Mouse (Mus musculus): ENCODE results near the gene Trcg1.
A peak's percentile ranks its signal among the peaks of the same experiment; 100 is the strongest.

Gene Trcg1

DNA sequence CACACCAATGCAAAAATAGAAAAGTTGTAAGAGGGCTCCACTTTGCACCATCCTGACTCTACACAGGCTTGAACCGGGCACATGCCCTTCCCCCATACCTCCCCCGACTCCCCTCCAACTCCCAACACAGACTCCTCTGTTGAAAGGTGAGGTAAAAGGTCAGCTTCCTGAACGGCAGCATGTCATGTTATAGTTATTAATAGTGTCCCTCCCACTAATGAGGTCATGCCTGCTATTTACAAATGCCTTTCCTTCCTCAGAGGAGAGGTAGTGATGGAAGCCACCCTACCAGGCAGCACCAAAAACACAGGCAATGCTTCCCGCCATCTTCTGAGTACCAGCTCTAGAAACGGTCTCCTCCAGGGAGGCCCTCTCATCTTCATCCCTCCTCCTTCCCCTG lies 28.8 kb downstream of the Trcg1 start:
- no peak for DNase-seq

- no peak for DNase-seq
Observed at GRCm38 (mm10) chr9:57267421-57267820, 31.1 kb downstream of the Trcg1 start.

DNA sequence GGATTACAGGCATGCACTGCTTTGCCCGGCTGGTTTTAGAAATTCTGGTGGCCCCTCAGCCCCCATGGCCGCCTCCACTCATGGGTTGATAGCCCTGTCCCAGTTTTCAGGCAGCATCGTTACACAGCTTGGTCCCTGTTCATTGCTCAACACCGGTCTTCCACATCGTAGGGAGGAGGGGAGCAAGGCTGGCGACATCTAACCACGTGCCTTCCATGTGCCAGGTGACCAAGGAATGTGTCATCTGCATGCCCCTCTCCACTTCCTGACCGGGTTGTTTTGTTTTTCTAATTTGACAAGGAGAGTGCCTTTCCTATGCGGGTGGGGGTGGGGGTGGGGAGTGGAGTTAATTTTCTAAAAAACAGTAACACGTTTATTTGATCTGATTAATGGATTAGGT lies 31.7 kb downstream of the Trcg1 start:
- no peak for DNase-seq

GRCm38 (mm10) chr9:57268575-57268974 lies 32.2 kb downstream of the Trcg1 start:
- DNase-seq = peak; percentile 38 to 50

- no peak for DNase-seq
Observed at GRCm38 (mm10) chr9:57269384-57269783, 33.0 kb downstream of the Trcg1 start.

- DNase-seq = no peak
Observed at GRCm38 (mm10) chr9:57270399-57270798, 34.0 kb downstream of the Trcg1 start.

GRCm38 (mm10) chr9:57271081-57271480 lies 34.7 kb downstream of the Trcg1 start:
- DNase-seq = no peak

DNA sequence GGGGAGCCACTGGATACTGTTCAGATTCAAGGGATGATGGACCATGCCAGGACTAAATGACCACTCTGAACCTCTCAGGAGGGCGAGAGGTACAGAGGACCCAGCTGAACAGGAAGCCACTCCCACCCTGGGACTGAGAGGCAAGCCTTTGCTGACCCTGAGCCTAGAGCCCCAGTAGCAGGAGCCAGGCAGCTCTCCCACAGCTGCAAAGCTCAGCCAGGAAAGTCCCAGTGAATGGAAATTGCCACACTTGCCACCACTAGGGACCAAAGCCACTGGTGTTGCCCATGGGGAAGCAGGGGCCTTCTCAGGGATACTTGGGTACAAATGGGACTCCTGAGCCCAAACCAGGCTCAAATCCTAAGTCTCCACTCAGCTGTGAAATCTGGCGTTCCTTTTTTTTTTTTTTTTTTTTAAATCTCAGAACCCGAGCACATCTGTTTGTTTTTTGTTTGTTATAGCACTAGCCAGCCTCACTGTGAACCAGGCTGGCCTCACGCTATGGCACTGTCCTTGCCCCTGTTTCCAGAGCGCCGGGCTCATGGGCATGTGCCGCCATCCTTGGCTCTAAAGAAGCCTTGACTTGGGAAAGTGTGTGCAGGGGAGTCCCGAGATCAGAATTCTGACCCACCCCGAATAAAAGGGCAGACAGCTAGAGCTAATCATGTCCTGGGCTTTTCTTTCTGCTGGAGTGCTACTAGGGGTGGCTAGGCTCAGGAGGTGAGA lies 35.6 kb downstream of the Trcg1 start:
- DNase-seq = no peak

- peak; percentile 35 to 45 for DNase-seq
Observed at GRCm38 (mm10) chr9:57272902-57273804, 36.8 kb downstream of the Trcg1 start.

- DNase-seq = no peak
Observed at GRCm38 (mm10) chr9:57273805-57274494, 37.6 kb downstream of the Trcg1 start.

- DNase-seq = no peak
Observed at GRCm38 (mm10) chr9:57276311-57276710, 40.0 kb downstream of the Trcg1 start.

GRCm38 (mm10) chr9:57278268-57278667 lies 41.9 kb downstream of the Trcg1 start:
- peak; percentile 72 to 76 for DNase-seq

DNA sequence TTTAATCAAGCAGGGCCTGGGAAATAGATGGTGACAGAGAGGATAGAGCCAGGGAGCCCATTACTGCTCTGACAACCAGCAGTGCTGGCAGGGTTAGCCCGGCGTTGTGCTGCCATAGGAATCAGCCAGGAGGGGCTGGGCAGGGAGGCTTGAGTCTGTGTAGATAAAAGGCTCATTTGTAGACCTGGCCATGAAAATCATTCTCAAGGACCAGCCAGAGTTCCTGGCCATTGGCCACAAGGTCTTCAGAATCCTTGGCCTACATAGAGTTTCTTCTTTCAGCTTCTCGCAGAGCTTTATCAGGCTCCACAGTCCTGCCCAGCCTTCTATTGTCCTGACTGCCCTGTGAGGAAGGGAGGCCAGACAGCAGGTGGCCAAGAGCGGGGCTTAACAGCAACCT lies 43.1 kb downstream of the Trcg1 start:
- no peak for DNase-seq

DNA sequence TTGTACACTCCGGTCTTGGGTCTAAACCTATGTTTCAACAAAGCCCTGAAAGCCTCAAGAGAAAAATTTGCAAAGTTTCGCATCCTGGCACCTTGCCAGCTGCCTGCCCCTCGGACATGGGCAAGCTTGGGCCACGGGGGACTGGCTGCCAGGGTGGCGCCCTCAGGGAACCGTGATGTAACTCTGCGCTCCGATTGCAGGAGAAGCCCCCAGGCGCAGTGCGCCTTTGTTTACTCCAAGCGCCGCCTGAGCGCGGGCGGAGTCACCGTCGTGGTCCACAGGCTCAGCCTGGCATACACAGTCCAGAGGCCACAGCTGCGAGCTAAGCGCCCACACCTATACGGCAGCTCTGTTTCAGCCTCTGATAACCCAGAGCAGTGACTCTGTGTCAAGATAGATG lies 45.2 kb downstream of the Trcg1 start:
- DNase-seq = peak; percentile 74 to 76

DNA sequence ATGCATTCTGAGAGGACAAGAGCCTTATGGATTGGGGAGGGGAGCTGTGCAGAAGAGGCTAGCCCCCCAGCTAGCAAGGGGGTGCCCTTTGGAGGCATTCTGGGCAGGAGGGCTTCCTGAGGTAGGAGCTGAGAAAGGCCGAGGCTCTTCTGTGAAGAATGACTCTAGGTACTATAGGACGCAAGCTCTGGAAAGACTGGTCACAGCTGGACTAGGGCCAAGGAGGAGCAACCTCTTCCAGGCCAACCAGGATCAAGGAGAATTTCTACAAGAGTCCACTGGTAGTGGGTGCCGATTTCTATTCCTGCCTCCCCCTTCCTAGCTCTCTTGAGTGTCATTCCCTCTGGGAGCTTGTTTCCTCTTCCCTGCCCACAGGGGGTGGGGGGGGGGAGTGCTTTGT lies 46.3 kb downstream of the Trcg1 start:
- no peak for DNase-seq

DNA sequence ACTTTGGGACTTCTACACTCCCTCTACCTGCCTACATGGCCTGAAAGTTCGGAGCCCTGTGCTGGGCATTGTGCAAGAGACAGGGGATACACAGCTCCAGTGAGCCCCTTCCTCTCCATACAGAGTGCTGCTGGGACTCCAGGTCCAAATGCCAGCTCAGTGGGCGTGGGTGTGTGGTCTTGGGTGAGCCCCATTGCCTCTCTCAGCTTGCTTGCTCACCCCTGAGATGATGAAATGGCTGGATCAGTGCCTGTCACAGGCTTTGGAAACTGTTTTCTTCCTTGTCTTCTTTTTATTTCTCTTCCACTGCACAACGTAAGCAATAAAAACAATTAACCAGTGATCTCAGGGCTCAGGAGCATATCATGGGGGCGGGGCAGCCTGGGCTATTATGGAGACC lies 47.0 kb downstream of the Trcg1 start:
- no peak for DNase-seq

- DNase-seq = no peak
Observed at GRCm38 (mm10) chr9:57287183-57287582, 50.8 kb downstream of the Trcg1 start.

GRCm38 (mm10) chr9:57294905-57295304 lies 58.5 kb downstream of the Trcg1 start:
- DNase-seq = no peak

DNA sequence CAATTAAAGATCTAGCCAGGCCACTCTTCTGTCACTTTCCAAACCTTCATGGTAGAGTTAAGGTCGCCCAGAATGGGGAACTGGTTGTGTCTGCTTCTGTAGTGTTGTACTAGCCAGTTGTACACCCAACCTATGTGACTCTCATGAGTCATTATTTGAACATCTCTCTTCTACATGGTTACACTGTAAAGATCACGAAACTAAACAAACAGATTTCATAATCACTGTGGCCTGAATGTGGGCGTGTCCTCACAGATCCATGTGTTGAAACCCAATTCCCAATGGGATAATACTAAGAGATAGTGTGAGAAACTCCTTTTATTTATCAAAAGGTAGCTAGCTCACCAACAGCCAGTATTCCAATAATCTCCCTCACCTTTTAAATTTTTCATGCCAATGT lies 59.3 kb downstream of the Trcg1 start:
- DNase-seq = no peak

- no peak for DNase-seq
Observed at GRCm38 (mm10) chr9:57296277-57296676, 59.9 kb downstream of the Trcg1 start.

GRCm38 (mm10) chr9:57297938-57298337 lies 61.6 kb downstream of the Trcg1 start:
- no peak for DNase-seq
